7 mouse cellular contexts compared by ENCODE assay signal in the genomic region with DNA sequence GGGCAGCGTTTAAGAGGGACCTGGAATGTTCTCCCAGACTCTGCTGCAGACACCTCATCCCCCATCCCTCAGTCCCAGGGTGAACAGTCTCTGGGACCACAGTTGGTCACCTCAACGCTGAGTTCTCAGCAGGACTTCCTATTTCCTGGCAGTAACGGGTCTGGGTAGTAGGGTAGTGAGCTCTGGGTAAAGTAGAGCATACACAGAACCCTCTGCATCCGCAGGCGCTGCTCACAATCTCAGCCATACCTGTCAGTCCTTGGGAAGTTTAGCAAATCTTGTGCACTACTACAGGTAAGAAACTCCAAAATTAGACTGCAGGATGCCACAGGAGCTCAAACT. TPM values are rescaled to one million over a fixed set of nuclear protein-coding genes. Genes with fewer than 3 reads are reported as not detected.
DNase-seq lines count a peak whose midpoint lies in the region; ATAC-seq and TF ChIP-seq lines count a peak whose summit lies in the region.

No protein-coding gene starts in this region.

- 0 out of 2 replicates have a peak overlapping the region, but pooled peaks have one; percentile 16 for H3K9ac ChIP-seq in lung, postnatal 0 days (replicated peaks; ENCODE audit: low read depth)
- peak overlapping the region; percentile 62 for H3K9ac ChIP-seq in liver, embryonic 11.5 days (ENCODE audit: low read depth, low read length)
- peak overlapping the region; percentile 27; the same call in 1 of the 2 replicates for H3K9ac ChIP-seq in stomach, embryonic 15.5 days

- H3K9me3 ChIP-seq in lung, postnatal 0 days (ENCODE audit: low read length) = no peaks in the 10 kb centered on the region
- no peaks in the 10 kb centered on the region for H3K9me3 ChIP-seq in forebrain, embryonic 10.5 days
- H3K9me3 ChIP-seq in liver, embryonic 11.5 days (ENCODE audit: control insufficient read depth, low read length) = no peaks in the 10 kb centered on the region
- no peaks in the 10 kb centered on the region for H3K9me3 ChIP-seq in stomach, embryonic 15.5 days

- no peaks in the 10 kb centered on the region for H3K36me3 ChIP-seq in lung, postnatal 0 days (ENCODE audit: insufficient read depth, low read length)
- peaks cover 20% of the 10 kb centered on the region for H3K36me3 ChIP-seq in forebrain, embryonic 10.5 days (replicated peaks)
- peaks cover 4% of the 10 kb centered on the region; the same call in 1 of the 2 replicates for H3K36me3 ChIP-seq in liver, embryonic 11.5 days (ENCODE audit: control insufficient read depth, insufficient read depth, low read length)
- 0 out of 2 replicates have a peak, but pooled peaks cover 3% of the 10 kb centered on the region for H3K36me3 ChIP-seq in stomach, embryonic 15.5 days

- no peak for TF ChIP-seq CTCF in lung, postnatal 0 days (IDR thresholded peaks at IDR 0.05)

- H3K27me3 ChIP-seq in lung, postnatal 0 days (replicated peaks; ENCODE audit: insufficient read depth, low read length) = no peaks in the 10 kb centered on the region
- H3K27me3 ChIP-seq in forebrain, embryonic 10.5 days (ENCODE audit: poor library complexity, severe bottlenecking) = no peaks in the 10 kb centered on the region
- no peaks in the 10 kb centered on the region for H3K27me3 ChIP-seq in liver, embryonic 11.5 days (replicated peaks; ENCODE audit: control insufficient read depth, insufficient read depth, low read length)
- no peaks in the 10 kb centered on the region for H3K27me3 ChIP-seq in stomach, embryonic 15.5 days (replicated peaks)

- peaks cover 8% of the 10 kb centered on the region; the same call in 1 of the 2 replicates for H3K4me1 ChIP-seq in lung, postnatal 0 days (ENCODE audit: insufficient read depth, low read depth, low read length)
- peaks cover 37% of the 10 kb centered on the region for H3K4me1 ChIP-seq in forebrain, embryonic 10.5 days
- H3K4me1 ChIP-seq in liver, embryonic 11.5 days (replicated peaks; ENCODE audit: control insufficient read depth, insufficient read depth, low read length) = peaks cover 16% of the 10 kb centered on the region
- H3K4me1 ChIP-seq in stomach, embryonic 15.5 days = peaks cover 19% of the 10 kb centered on the region

- H3K27ac ChIP-seq in lung, postnatal 0 days (ENCODE audit: low read length) = peak overlapping the region; percentile 82
- peak overlapping the region; percentile 97 for H3K27ac ChIP-seq in forebrain, embryonic 10.5 days
- H3K27ac ChIP-seq in liver, embryonic 11.5 days (ENCODE audit: low read depth, low read length) = peak overlapping the region; percentile 98
- H3K27ac ChIP-seq in stomach, embryonic 15.5 days = peak overlapping the region; percentile 90

- 2% methylated on average over 5 of the region's 5 CpGs for WGBS in lung, postnatal 0 days
- WGBS in forebrain, embryonic 10.5 days = 7% methylated on average over 5 of the region's 5 CpGs
- 5% methylated on average over 5 of the region's 5 CpGs for WGBS in liver, embryonic 11.5 days
- 3% methylated on average over 5 of the region's 5 CpGs for WGBS in stomach, embryonic 15.5 days

- no peak for DNase-seq in lung, postnatal 0 days (ENCODE audit: low spot score)
- DNase-seq in lung, postnatal 25 days (ENCODE audit: low spot score) = no peak
- DNase-seq in forebrain, embryonic 10.5 days (ENCODE audit: extremely low spot score, low spot score) = no peak
- DNase-seq in liver, embryonic 11.5 days (ENCODE audit: low spot score) = no peak
- no peak for DNase-seq in right cerebral cortex, postnatal 36 days (ENCODE audit: low spot score in 2 of 2)
- no peak for DNase-seq in urinary bladder, postnatal 36 days (ENCODE audit: low spot score in 2 of 2)

- H3K4me2 ChIP-seq in lung, postnatal 0 days (replicated peaks; ENCODE audit: low read depth, low read length) = peak overlapping the region; percentile 58
- H3K4me2 ChIP-seq in liver, embryonic 11.5 days = peak overlapping the region; percentile 69
- peak overlapping the region; percentile 69 for H3K4me2 ChIP-seq in stomach, embryonic 15.5 days

- no peak for TF ChIP-seq EP300 in lung, postnatal 0 days (IDR thresholded peaks at IDR 0.05)

- peak overlapping the region; percentile 91 for H3K4me3 ChIP-seq in lung, postnatal 0 days (ENCODE audit: low read depth, low read length)
- H3K4me3 ChIP-seq in forebrain, embryonic 10.5 days = peak overlapping the region; percentile 91
- H3K4me3 ChIP-seq in liver, embryonic 11.5 days (ENCODE audit: low read depth, low read length) = peak overlapping the region; percentile 90
- H3K4me3 ChIP-seq in stomach, embryonic 15.5 days (replicated peaks) = peak overlapping the region; percentile 81

- ATAC-seq in lung, postnatal 0 days = no peak
- ATAC-seq in liver, embryonic 11.5 days (replicated peaks; ENCODE audit: low FRiP score) = no peak; the same call in 1 of the 2 replicates
- no peak; the same call in 1 of the 2 replicates for ATAC-seq in stomach, embryonic 15.5 days (ENCODE audit: insufficient read depth, low FRiP score, low read depth)

RNA-seq across cellular contexts. Expression of a gene that starts 0.6 kb away (rescaled TPM):
- polyA plus RNA-seq in lung, postnatal 0 days (2015; fragmentation: Nextera tagmentation; extraction: Ambion mirVana) = 38.8 and 44.9 TPM in 2 replicates
- 50.8 and 58.1 TPM in 2 replicates for polyA plus RNA-seq in forebrain, embryonic 10.5 days (2016; fragmentation: Nextera tagmentation; extraction: Ambion mirVana)
- 51.8 and 52.9 TPM in 2 replicates for polyA plus RNA-seq in liver, embryonic 11.5 days (2014; fragmentation: Nextera tagmentation; extraction: Ambion mirVana)
- polyA plus RNA-seq in stomach, embryonic 15.5 days (2015; fragmentation: Nextera tagmentation; extraction: Ambion mirVana) = 55.9 and 59.7 TPM in 2 replicates

RNA-seq across cellular contexts. Expression of a gene that starts 13.2 kb away (rescaled TPM):
- polyA plus RNA-seq in lung, postnatal 0 days (2015; fragmentation: Nextera tagmentation; extraction: Ambion mirVana) = 6.8 and 9.5 TPM in 2 replicates
- 16.9 and 18.3 TPM in 2 replicates for polyA plus RNA-seq in forebrain, embryonic 10.5 days (2016; fragmentation: Nextera tagmentation; extraction: Ambion mirVana)
- polyA plus RNA-seq in liver, embryonic 11.5 days (2014; fragmentation: Nextera tagmentation; extraction: Ambion mirVana) = 11.0 and 11.9 TPM in 2 replicates
- 12.1 and 13.7 TPM in 2 replicates for polyA plus RNA-seq in stomach, embryonic 15.5 days (2015; fragmentation: Nextera tagmentation; extraction: Ambion mirVana)

RNA-seq across cellular contexts. Expression of a gene that starts 24.8 kb away (rescaled TPM):
- polyA plus RNA-seq in lung, postnatal 0 days (2015; fragmentation: Nextera tagmentation; extraction: Ambion mirVana) = 20.2 and 23.4 TPM in 2 replicates
- 22.4 and 24.2 TPM in 2 replicates for polyA plus RNA-seq in forebrain, embryonic 10.5 days (2016; fragmentation: Nextera tagmentation; extraction: Ambion mirVana)
- 12.3 and 12.4 TPM in 2 replicates for polyA plus RNA-seq in liver, embryonic 11.5 days (2014; fragmentation: Nextera tagmentation; extraction: Ambion mirVana)
- polyA plus RNA-seq in stomach, embryonic 15.5 days (2015; fragmentation: Nextera tagmentation; extraction: Ambion mirVana) = 21.9 and 22.2 TPM in 2 replicates

RNA-seq across cellular contexts. Expression of a gene that starts 59.2 kb away (rescaled TPM):
- 101 TPM in 2 replicates for polyA plus RNA-seq in lung, postnatal 0 days (2015; fragmentation: Nextera tagmentation; extraction: Ambion mirVana)
- 61.4 and 70.4 TPM in 2 replicates for polyA plus RNA-seq in forebrain, embryonic 10.5 days (2016; fragmentation: Nextera tagmentation; extraction: Ambion mirVana)
- polyA plus RNA-seq in liver, embryonic 11.5 days (2014; fragmentation: Nextera tagmentation; extraction: Ambion mirVana) = 38.4 and 43.2 TPM in 2 replicates
- polyA plus RNA-seq in stomach, embryonic 15.5 days (2015; fragmentation: Nextera tagmentation; extraction: Ambion mirVana) = 88.1 and 95.0 TPM in 2 replicates
